Mouse (Mus musculus) urinary bladder, postnatal 25 days (tissue): ENCODE results near the gene Col9a2.
"Not testable (repeated sequence)": the region's sequence is repeated elsewhere in the genome, so short reads cannot be mapped to it uniquely, and the experiment has no call there.

Experiments used
- DNase-seq: peaks from one replicate; pipeline ENCODE4 v3.0.0; 2022; ENCODE audit warnings: low spot score

Gene Col9a2

GRCm38 (mm10) chr4:121021911-121022310 lies 17.3 kb upstream of the Col9a2 start:
- no peak for DNase-seq

- DNase-seq = no peak
Observed at GRCm38 (mm10) chr4:121023464-121023863, 15.7 kb upstream of the Col9a2 start.

GRCm38 (mm10) chr4:121023941-121024340 lies 15.2 kb upstream of the Col9a2 start:
- peak; percentile 42 for DNase-seq

GRCm38 (mm10) chr4:121025681-121026080 lies 13.5 kb upstream of the Col9a2 start:
- DNase-seq = no peak

GRCm38 (mm10) chr4:121028146-121028545 lies 11.0 kb upstream of the Col9a2 start:
- no peak for DNase-seq

- DNase-seq = peak; percentile 29
Observed at GRCm38 (mm10) chr4:121028659-121029392, 10.4 kb upstream of the Col9a2 start.

- no peak for DNase-seq
Observed at GRCm38 (mm10) chr4:121029632-121030031, 9.6 kb upstream of the Col9a2 start.

GRCm38 (mm10) chr4:121031440-121031839 lies 7.7 kb upstream of the Col9a2 start:
- DNase-seq = no peak

- DNase-seq = no peak
Observed at GRCm38 (mm10) chr4:121033006-121033405, 6.2 kb upstream of the Col9a2 start.

GRCm38 (mm10) chr4:121040323-121040722 lies 1.1 kb downstream of the Col9a2 start:
- DNase-seq = no peak

GRCm38 (mm10) chr4:121040897-121041671 lies 1.9 kb downstream of the Col9a2 start:
- peak; percentile 36 for DNase-seq

GRCm38 (mm10) chr4:121042472-121042871 lies 3.3 kb downstream of the Col9a2 start:
- no peak for DNase-seq

GRCm38 (mm10) chr4:121042946-121043345 lies 3.8 kb downstream of the Col9a2 start:
- no peak for DNase-seq

- DNase-seq = no peak
Observed at GRCm38 (mm10) chr4:121051863-121052262, 12.7 kb downstream of the Col9a2 start.

- DNase-seq = no peak
Observed at GRCm38 (mm10) chr4:121052454-121053323, 13.5 kb downstream of the Col9a2 start.

- DNase-seq = no peak
Observed at GRCm38 (mm10) chr4:121056342-121056741, 17.2 kb downstream of the Col9a2 start.

GRCm38 (mm10) chr4:121057032-121057431 lies 17.8 kb downstream of the Col9a2 start:
- no peak for DNase-seq

GRCm38 (mm10) chr4:121059218-121059617 lies 20.0 kb downstream of the Col9a2 start:
- DNase-seq = not testable (repeated sequence)

- DNase-seq = no peak
Observed at GRCm38 (mm10) chr4:121065336-121065735, 26.2 kb downstream of the Col9a2 start.

- no peak for DNase-seq
Observed at GRCm38 (mm10) chr4:121074250-121074649, 35.1 kb downstream of the Col9a2 start.

GRCm38 (mm10) chr4:121077915-121078646 lies 38.9 kb downstream of the Col9a2 start:
- no peak for DNase-seq

GRCm38 (mm10) chr4:121080395-121080794 lies 41.2 kb downstream of the Col9a2 start:
- DNase-seq = no peak
